Mouse (Mus musculus) layer of hippocampus, adult 2 months (tissue): ENCODE measurements at regions not wholly inside any gene's neighbourhood (a gene's known extent, or its start where the extent isn't known, plus 50 kb on each side); places are given as distances from the start of the nearest gene placed in this dataset.

Experiments used
- DNase-seq, 2 experiments: peaks; one replicate each; pipeline ENCODE4 v3.0.0; 2022; ENCODE audit warnings: low spot score in 2 of 2
- H3K27ac ChIP-seq: fragments of 200-600 bp; 2 replicates; pipeline ENCODE4 v1.8.1; 2022
- H3K4me3 ChIP-seq: fragments of 200-600 bp; 2 replicates; pipeline ENCODE4 v1.8.1; 2022; ENCODE audit warnings: mild to moderate bottlenecking
- CTCF ChIP-seq: fragments of 200-600 bp; conservative IDR thresholded peaks from 2 replicates; pipeline ENCODE4 v1.8.1; 2022; ENCODE audit warnings: antibody characterized with exemption, mild to moderate bottlenecking, moderate library complexity

DNA sequence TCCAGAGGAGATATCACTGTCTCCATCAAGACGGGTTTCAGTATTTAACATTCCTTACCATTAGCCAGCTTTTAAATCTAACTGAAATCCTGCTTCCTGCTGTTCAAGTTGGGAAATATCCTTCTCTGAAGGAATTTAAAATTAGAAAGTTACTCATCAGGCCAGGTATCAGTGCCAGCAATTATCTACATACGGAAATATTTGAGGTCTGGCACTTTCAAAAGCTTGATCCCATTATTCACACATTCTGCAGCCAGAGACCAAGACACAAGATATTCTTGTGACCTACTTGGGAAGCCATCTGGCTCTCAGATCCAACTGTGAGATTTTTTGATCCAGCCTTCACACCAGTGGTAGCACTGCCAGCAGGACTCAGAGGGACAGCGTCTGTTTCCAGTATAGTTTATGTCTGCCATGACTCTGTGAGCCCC lies 386.8 kb downstream of the Efnb2 start:
- DNase-seq = no peak
- TF ChIP-seq CTCF = no peak

DNA sequence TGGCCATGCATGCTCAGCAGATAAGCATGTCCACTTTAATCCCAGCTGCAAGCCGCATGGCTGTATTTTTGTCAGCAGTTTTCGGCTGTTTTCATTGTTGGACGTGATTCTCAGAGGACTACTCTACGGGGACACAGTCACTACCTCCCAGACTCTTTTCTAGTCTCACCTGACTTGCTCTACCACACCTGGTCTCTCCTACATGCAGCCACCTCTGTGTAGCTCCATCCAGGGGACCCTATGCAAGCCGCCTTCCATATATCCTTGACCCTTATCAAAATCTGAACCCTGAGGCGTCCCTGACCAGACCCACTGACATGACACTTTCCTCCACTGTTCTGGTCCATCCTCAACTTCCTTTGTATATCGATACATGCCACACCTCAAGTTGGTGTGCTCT lies 402.2 kb downstream of the Efnb2 start:
- no peak for DNase-seq
- H3K4me3 ChIP-seq = no peak overlapping the region
- TF ChIP-seq CTCF = no peak
- H3K27ac ChIP-seq = no peak overlapping the region

More for the DNA sequence above, 386.8 kb downstream of the Efnb2 start:
- no peak overlapping the region for H3K4me3 ChIP-seq
- H3K27ac ChIP-seq = no peak overlapping the region

DNA sequence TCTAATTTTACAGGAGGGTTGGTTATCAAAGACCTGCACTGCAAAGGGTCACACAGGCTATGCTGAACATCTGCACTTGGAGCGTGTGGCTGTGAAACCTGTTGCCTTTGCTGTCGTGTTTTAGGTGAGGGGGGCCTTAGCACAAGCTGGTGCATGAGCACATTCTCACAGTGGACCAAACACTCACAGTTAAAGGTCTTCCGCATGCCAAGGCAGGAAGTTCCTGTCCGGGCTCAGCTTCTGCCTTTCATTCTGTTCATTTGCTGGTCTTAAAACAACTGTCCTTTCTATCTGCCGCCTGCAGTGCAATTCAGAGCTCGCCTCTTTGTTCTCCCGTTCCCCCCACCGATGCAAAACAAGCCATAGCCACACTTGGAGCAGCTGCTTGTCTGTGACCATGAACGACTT lies 402.8 kb downstream of the Efnb2 start:
- DNase-seq = no peak
- TF ChIP-seq CTCF = no peak
- no peak overlapping the region for H3K27ac ChIP-seq
- H3K4me3 ChIP-seq = no peak overlapping the region

DNA sequence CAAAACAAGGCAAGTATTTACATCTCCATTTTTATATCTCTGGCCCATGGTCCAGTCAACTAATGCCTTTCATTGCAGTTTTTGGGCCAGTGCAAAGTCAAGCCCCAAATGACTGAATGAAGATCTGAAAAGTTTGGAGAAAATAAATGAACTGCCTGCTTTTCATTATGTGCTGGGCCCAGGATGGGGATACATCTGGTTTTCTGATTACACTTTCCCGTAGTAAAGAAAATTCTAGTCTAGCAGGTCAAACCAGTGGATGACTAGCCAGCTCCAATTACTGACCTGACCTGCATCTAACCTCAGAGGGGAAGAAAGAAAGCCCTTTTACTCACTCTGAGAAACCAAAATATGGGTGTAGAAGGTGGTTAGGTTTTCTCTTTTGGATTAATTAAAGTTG lies 404.7 kb downstream of the Efnb2 start:
- H3K4me3 ChIP-seq = no peak overlapping the region
- no peak overlapping the region for H3K27ac ChIP-seq
- no peak for DNase-seq
- no peak for TF ChIP-seq CTCF

DNA sequence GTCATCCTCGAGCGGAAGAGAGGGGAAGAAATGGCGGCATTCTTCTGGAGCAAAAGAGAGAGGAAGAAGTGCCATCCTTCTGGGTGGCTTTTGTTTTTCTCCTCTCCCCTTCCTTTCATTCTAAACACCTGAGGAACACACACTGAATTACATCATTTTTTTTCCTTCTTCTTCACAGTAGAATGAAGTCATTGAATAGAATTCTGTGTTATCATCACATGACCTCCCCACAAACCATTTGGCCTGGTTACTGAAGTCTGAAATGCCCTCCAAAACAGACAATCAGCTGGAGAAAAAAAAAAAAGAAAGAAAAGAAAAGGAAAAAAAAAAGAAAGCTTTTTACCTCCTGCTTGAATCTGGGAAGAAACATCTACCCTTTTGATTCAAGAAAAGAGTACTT lies 406.6 kb downstream of the Efnb2 start:
- DNase-seq = no peak
- H3K27ac ChIP-seq = no peak overlapping the region
- TF ChIP-seq CTCF = no peak
- no peak overlapping the region for H3K4me3 ChIP-seq

DNA sequence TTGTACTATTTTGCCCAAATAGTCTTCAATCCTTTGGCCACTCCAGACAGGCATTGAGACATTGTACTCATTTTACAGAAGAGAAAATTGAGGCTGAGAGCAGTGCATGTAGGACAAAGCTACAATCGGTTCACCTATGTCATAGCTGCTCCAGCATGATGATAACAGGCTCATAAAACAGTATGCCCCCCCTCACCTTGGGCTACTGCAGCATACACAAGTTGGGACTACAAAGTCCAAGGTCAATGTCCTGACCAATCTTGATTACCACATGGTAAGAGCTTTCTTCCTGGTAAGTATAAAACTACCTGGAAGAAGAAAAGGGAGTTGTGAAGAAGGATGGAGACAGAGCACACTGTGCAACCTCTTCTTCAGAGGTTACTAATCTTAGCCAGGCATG lies 416.4 kb downstream of the Efnb2 start:
- DNase-seq = no peak
- Histone ChIP-seq H3K4me3 (no peak overlapping the region), H3K27ac (no peak overlapping the region)
- TF ChIP-seq CTCF = no peak

DNA sequence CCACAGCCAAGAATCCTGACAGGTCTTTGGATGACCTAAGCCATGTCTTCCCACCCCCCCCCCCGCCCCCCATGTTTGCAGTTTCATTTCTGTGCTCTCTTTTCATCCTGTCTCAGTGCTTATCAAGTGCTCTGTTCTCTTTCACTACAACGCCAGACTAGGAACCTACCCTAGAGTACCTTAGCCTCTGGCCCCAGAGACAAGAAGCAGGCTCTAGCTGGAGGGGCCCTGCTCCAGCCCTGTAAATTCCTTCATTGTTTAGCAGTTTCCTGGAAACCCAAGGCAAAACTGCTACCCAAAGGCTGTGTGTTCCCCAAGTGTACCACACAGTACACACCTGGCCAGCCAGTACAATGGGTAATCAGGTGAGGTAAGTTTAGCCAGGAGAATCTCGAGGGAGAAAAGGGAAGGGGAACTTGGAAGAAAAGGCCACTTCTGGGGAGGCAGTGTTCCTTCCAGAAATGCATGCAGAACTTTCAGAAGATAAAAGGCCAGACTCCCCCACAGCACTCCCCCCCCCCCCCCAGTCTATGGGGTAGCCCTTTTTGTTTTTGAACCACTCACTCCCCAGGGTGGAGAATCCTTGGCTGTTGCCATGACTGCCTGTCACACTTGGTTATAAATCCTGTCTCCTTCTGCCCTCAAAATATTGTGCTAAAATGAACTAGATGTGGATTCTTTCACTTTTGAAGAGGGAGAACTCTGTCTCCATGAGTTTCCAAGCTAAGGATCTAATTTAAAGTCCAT lies 419.1 kb downstream of the Efnb2 start:
- no peak overlapping the region for H3K4me3 ChIP-seq
- no peak for TF ChIP-seq CTCF
- DNase-seq = no peak
- no peak overlapping the region for H3K27ac ChIP-seq

DNA sequence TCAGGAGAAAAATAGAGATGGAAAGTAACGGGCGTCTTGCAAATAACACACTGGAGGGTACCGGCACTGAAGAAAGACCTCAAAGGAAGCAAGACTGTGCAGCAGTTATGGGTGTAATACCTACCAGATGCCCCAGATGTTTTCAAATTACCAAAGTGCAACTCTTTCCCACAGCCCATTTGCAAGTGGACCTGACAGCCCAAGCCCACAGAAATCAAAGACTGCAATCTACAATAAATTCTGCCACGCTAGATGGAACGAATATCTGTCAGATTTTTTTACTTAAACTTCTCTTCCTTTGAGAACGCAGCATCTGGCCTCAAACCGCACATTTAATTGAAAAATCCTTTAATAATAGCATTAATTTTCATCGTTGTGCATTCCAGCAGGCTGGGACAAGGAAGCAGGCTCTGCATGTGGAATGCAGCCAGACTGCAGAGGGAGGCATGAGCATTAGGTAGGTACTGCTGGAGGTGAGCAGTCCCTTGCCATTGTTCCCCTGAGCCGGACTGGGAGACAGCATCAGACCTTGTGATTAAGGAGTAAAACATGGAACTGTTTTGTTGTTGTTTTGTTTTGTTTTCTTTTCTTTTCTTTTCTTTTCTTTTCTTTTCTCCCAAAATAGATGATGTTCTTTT lies 419.9 kb downstream of the Efnb2 start:
- no peak for TF ChIP-seq CTCF
- H3K4me3 ChIP-seq = no peak overlapping the region
- no peak overlapping the region for H3K27ac ChIP-seq
- no peak for DNase-seq

DNA sequence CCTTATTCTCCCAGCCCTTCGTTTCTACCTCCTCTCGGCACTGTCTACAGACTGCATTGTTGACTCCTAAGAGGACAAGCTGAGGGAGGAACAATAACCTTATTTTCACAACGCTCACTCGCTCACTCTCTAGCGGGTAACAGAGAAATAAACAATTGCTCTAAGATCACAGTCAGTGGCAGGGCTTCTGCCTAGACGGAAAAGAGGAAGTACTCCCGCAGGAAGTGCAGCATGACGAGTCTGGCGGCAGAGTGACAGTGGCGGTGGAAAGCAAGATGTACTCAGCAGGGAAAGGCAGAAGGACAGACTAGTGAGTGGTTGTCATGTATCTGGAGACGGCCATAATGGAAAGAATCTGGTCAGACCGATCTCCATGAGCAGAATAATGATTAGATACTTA lies 421.6 kb downstream of the Efnb2 start:
- no peak for DNase-seq
- Histone ChIP-seq H3K27ac (no peak overlapping the region), H3K4me3 (no peak overlapping the region)
- TF ChIP-seq CTCF = no peak

DNA sequence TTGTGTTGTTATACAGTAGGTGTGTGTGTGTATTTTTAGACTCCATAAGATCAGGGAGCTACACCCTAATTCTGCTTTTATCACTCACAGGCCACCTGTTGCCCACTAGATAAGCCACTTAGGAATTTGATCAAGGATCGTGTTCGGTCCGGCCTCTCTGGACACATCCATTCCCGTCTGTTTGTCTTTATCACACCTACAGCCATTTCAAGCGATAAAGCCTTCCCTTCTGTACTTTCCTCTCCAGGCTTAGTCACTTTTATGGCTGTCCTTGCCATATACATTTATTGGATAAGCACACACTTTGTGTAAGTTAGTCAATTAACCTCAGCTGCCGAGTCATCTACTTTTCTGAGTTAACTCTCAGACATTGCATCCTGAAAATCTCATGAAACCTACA lies 423.0 kb downstream of the Efnb2 start:
- DNase-seq = no peak
- H3K4me3 ChIP-seq = no peak overlapping the region
- TF ChIP-seq CTCF = no peak
- no peak overlapping the region for H3K27ac ChIP-seq

DNA sequence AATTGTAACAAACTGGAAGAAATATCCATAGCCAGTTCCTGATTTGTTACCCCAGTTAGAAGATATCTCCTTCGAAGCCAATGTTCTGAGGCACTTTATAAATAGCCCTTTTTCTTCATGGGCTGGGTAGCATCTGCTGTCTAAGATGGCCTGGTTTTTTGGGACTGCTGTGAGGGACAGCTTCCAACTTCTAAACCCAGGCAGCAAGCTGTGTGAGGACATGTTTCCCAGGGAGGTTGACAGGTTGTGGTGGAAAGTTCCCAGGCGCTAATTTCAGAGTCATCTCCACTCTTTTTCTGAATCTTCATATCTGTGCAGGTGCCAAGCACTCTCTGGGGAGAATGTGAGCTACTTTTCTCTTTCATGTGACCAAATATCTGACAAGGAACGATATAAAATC lies 427.4 kb downstream of the Efnb2 start:
- Histone ChIP-seq H3K4me3 (no peak overlapping the region), H3K27ac (peak overlapping the region; percentile 23; the same call in 1 of the 2 replicates)
- TF ChIP-seq CTCF = no peak
- DNase-seq = peak in 1 of 2 experiments; percentile 33

DNA sequence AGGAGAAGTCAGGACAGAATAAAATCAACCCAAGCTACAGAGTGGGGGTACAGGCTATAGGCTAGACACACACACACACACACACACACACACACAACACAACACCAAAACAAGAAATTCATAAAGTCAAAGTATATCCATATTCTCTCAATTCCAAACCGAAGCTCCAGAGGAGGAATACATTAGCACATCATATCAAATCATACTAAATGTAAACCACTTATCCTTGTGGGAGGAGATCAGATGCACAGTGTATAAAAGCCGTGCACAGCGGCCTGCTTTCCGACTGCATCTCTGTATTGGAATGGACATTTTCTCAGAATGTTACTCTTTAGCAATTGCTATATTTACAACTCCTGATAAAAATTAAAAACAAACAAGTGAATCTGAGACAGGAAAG lies 427.9 kb downstream of the Efnb2 start:
- no peak overlapping the region for H3K4me3 ChIP-seq
- no peak for TF ChIP-seq CTCF
- H3K27ac ChIP-seq = peak overlapping the region; percentile 23; the same call in 1 of the 2 replicates
- no peak for DNase-seq

DNA sequence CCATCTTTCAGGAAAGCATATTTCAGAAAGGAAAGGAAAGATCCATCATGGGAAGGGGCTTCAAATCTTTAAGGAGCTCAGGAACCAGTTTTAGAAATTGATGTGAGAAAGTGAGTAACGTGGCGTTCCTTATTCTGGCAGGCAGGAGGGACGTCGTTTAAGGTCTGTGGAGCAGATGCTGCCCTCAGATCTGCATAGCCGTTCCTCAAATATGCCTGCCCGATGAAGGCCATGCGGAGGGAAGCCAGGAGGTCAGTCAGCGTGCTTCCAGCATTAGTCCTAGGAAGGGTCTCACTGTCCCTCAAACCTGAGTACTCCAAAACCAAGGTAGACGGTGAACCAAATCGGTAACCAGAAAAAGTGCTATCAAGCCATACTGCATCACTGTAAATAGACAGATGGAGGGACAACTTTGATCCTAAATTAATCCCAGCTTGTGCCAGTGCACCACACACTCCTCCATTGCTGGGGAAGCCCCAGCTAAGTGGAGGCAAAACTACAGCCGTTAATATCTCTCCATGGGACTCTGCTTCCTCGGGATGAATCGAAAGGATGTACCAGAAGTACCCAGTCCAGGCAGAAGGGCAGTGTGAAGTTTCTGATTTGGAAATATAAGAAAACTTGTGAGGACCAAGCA lies 428.9 kb downstream of the Efnb2 start:
- H3K4me3 ChIP-seq = no peak overlapping the region
- peak overlapping the region; percentile 73 for H3K27ac ChIP-seq
- no peak for DNase-seq
- no peak for TF ChIP-seq CTCF

DNA sequence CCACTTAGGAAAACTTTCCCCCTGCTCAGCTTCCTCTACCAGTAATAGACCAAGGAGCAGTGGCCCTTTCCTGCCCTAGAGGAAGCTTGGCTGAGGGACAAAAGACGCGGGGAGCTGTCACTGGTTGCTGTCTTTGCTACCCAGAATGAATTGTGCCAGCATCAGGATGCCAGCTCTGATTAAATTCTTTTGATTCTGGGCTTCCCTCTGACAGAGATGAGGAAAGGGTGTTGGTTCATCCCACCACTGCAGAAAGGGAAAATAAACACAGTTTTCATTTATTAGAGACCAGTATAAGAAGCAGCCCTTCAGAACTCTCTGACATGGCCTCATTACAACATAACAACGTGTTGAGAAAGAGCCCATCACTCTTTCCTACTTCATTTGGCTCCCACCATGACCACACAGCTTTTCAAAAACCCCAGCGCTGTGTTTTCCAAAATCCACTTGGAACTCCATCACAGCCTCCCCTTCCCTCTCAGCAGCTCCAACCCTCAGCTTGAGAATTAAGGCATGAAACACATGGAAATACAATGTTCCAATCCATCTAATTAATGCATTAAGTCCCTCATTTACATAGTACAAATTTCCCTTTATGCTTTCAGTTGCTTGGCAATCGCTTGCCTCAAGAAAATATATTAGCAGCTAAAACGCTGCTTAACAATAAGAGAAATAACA lies 429.6 kb downstream of the Efnb2 start:
- Histone ChIP-seq H3K27ac (peak overlapping the region; percentile 73), H3K4me3 (no peak overlapping the region)
- no peak for TF ChIP-seq CTCF
- peak in 1 of 2 experiments; percentile 42 for DNase-seq
